Mouse (Mus musculus): ENCODE data around the gene Scfd2.

GRCm38 (mm10) chr5:74266476-74266819 is 265.1 kb downstream of the Scfd2 start:
- TF ChIP-seq POLR2A (IDR thresholded peaks at IDR 0.05; ENCODE audit: low read depth, low read length), result no peak
- no peak for TF ChIP-seq CTCF (IDR thresholded peaks at IDR 0.05; ENCODE audit: extremely low read depth, insufficient read length, insufficient replicate concordance, low read depth, low read length)

Measured in small intestine, adult 2 months (tissue).